Mouse (Mus musculus): Measurements from ENCODE around the gene Otop2. TPM values are rescaled to one million over a fixed set of nuclear protein-coding genes. Genes with fewer than 3 reads are reported as not detected.

Gene Otop2
- polyA plus RNA-seq (2015; fragmentation: Nextera tagmentation; extraction: Ambion mirVana), result not detected in 2 replicates

DNA sequence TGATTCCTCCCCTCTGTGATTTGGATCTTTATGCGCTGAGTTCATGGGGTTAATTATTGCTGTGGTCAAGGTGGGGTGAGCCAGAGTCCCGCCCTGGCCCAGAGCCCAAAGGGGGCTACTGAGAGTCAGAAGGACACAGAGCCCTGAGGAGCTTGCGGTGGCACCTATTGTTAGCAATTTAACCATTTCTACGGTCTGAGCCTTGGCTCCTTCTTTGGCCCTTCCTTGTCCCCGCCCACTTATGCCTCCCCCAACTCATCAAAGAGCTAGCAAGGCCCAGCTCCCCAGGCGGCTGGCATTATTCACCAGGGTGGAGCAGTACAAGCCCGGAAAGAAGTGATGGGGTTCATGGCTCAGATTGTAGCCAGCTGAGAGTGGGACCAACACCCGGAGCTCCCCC is at the start of gene Otop2:
Gene Otop2, plus strand, starts transcription at position 301 of the 400 bp plus-strand sequence.
- DNase-seq (ENCODE audit: low spot score), result no peak

DNA sequence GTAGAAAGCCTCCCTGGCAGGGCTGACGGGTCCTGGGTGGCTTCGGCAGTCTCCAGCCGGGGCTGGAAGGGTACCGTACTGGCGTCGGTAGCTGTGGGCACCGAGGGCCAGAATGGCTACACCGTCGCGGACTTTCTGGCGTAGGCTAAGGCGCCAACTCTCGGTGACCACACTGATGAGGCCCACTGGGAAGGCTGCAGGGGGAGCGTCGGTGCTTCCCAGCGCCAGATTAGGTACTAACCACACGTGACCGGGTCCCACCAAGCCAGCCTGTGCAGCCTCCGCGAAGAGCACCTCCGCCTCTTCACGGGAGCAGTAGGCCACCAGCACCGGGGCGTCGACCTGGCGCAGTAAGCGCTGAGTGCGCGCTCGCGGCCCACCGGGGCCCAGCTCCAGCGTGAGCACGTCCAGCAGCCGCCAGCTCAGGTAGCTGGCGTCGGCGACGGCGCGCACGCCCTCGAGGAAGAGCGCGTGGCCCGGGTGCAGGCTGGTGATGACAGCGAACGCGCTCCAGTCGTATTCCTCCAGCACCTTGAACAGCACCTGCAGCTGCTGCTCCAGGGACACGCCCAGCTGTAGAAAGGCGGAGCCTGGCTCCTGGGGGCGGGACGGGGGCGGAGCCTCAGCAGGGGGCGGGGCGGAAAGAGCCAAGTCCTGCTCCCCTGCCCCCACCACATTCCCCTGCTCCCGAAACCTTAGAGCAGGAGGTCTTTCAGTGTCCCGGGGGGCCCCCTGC is 49.0 kb upstream of the Otop2 start:
- peak; percentile 62 for DNase-seq (ENCODE audit: low spot score)

DNA sequence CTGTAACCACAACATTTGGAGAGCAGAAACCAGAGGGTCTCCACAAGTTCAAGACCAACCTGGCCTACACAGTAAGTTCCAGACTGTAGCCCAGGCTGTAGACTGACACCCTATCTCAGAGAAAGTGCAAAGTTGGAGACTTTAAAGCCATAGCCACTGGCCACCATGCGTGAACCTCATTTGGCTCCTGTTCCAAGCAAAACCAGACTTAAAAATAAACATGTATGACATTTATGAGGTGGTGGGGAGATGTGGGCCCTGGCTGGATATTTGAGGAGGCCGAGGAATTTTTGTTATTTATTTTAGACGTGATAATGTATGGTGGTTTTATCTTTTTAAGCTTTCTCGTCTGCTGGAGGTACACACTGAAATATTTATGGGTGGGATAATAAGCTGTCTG is 47.8 kb upstream of the Otop2 start:
- no peak for DNase-seq (ENCODE audit: low spot score)

DNA sequence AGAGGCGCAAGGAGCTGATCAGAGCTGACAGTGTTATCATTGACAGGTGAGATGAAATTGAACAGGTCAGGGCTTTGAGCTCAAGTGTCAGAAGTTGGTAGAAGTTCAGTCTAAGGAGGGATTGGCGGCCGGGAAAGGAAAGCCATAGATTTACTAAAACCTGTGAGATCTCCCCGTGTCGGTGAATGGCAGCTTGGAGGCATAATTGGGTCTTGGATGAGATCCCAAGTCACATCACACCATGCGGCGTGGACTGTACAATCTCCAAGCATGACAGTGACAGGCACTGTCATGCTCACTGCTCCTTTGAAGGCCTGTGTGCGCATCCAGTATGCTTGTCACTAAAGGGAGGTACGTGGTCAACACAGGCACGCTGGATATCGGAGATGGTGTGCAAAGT is 44.0 kb upstream of the Otop2 start:
- DNase-seq (ENCODE audit: low spot score), result no peak

DNA sequence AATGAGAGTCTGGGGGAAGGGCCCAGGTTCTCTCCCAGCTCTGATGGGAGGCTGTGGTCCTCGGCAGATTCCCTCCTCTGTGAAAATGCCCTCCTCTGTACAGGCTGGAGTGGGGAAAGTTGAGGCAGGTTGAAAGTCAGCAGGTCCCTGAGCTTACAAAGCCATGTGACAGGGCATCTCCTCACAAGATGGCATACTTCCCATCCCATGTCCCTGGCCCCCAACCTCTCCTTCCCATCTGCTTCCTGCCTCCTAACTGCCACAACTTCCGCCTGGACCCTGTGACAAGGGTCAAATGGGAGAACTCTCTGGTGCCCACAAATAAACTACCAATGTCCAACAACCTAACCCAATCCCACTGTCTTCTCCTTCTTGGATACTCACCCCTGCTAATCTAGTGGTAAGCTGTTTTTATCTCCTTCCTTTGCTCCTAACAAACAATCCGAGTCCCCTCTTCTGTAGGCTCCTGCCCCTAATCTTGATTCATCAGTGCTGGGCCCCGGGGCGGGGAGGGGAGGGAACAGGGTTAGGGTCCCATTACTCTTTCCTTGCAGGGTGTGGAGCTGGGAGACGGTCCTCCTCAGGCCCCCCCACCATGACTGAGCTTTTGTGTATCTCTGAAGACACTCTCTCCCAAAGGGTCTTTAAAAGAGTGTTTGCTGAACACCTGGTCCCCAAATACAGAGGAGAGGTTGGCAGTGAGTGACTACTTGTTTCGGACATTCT is 42.7 kb upstream of the Otop2 start:
- DNase-seq (ENCODE audit: low spot score), result no peak

DNA sequence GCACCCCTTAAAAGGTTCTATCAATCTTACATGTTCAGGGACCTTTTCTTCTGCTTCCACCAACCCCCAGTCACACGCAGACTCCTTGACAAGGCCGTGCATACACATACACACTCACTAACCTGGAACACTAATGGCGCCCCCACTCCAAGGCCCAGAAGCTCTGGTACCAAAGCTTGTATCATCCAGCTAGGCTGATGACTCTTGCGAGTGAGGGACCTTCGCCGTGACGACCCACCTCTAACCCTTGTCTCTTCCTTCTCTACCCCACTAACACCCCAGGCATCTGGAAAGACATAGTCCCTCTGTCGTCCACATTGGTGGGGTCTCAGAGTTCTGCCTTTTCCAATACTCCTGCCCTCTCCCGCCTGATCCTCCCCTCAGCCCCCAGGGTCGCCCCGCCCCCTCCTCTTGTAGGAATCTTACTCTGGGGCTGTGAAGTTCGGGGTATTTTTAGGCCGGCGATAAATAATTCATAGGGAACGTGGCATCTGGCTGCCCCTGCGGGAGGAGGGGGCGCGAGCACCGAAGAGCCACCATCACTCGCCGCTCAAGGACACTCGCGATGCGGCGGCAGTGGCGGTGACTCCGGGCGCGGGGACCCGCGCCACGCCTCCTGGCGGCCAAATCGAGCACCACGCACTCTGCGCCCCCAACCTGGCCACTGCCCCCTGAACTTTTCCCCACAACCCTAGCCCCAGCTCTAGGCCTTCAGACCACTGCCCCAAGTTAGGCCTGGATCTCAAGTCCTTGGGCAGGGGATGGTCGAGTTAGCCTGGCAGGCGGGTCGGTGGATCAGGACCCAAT is 41.9 kb upstream of the Otop2 start:
- DNase-seq (ENCODE audit: low spot score), result peak; percentile 55

DNA sequence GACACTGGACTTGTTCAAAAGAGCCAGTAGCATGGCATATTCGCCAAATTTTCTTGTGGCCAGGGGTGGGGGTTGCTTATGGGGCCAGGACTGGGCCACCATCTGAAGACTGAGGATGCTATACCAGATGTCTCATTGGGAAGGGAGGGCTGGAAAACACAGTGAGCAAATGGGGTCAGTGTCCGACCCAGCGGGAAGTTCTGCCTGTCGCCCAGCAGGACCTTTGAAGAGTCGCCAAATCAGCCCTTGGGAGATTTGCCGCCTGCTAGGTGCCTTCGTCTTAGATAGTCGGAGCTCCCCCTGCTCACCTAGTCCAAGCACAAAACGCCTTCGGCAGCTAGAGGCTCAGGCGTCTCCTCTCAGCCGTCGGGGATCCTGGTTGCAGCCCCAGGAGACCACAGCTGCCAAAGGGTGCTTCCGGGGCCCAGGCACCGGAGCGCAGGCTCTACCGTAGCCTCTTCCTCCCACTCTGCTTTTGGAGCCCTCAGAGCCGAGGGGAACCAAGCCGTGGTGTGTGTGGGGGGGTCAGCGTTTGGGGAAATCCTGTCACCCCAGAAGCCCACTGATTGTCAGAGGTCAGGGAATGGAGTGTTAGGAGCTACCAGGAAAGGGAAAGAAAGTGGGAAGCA is 41.1 kb upstream of the Otop2 start:
- peak; percentile 39 for DNase-seq (ENCODE audit: low spot score)

DNA sequence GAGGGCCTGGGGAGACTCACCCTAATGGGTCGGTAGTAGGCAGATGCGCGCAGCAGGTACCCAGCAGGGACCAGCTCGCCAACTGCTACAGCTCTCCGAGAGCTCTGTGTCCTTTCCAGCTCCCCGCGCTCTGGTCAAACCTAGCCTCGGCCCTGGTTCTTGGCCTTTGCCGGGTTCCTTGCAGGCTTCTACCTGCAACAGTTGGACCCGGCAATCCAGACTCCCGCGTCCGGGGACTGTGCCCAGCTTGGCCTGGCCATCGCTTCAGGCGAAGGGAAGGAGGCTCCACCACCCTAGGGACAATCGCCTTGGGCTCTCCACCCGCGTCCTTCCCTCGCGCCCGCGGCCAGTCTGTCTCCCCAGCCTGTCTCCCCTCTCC is 40.6 kb upstream of the Otop2 start:
- DNase-seq (ENCODE audit: low spot score), result no peak

DNA sequence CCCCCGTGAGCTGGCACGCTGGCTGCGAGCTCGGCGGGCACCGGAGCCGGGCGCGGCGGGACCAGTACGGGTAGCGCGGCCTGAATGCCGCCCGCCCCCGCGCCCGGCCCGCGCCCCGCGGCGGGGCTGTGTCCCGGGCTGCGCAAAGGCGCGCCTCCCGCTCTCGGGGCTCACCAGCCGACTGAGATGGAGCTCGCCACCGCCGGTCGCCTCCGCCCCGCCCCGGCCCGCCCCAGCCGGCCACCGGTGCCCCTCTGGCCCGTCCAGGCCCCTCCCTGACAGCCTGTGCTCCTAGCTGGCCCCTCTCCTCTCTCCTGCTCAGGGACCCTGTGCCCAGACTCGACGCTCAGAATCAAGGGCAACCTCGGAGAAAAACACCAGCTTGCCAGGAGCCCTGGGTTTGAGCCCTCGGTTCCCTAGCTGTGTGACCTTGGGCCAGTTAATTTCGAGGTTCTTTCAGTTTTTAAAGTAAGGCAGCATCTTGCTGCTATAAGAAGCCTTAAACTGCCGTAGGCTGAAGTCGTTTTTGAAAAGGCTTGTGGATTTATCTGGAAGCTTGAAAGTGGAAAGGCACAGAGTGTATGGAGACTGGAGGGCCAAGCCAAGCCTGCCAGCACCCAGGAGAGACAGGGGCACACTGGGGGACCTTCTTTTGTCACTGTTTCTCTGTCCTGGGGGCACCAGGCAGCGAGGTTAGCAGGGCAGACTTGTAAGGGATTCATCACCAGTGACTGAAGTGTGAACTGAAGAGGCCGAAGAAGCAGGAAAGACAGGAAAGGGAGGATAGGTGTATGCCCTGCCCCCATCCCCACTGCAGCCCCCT is 39.7 kb upstream of the Otop2 start, which contains the start of gene Grin2c:
Gene Grin2c, minus strand, starts transcription at position 183 of the 823 bp plus-strand sequence.
- no peak for DNase-seq (ENCODE audit: low spot score)

DNA sequence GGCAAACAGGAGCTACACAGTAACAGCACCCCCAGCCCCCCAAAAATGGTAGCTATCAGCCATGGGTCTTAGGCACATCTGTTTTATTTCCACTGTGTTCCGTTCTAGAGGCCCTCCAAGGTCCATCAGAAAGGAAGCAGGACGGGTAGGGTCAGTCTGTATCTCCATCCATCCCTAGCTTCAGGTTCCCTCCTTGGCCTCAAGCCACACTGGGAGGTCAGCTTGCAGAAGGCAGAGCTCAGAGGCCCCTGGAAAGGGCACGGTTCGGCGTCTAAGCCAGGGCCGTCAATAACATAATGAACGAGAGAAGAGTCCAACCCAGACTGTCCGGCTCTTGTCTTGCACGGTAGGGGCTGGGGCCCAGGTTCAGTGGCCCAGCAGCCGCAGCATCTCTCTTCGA is 39.0 kb upstream of the Otop2 start:
- no peak for DNase-seq (ENCODE audit: low spot score)

DNA sequence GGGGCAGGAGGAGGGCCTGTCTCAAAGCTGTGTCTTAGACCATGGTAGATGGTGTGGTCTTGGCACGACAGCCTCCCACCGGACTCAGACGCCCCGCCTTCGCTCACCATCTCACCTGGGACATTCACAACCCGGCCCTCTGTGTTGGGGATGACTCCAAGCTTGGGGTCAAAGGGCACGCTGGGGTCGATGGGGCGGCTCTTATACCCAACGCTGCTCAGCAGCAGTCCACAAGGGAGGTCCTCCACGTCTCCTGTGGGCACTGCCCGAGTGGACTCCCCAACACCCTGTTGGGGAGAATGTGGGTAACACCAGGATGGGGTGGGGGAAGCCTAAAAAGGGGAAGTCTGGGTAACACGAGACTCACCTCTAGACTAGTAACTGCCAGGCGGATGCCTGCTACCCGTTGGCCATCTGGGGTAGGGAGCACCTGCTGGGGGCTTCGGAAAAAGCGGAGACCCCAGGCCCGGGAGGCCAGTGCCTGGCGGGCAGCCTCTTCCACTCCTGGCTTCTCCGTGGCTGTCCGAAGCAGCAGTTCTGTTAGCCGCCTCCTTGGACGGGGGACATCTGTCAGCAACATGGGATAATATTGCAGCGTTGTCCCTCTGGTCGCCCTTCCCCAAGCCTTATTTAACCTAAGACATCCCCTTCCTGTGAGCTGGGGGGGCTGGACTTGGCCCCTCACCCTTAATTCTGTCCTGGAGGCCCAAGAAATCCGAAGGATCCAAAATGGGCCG is 37.5 kb upstream of the Otop2 start:
- no peak for DNase-seq (ENCODE audit: low spot score)

DNA sequence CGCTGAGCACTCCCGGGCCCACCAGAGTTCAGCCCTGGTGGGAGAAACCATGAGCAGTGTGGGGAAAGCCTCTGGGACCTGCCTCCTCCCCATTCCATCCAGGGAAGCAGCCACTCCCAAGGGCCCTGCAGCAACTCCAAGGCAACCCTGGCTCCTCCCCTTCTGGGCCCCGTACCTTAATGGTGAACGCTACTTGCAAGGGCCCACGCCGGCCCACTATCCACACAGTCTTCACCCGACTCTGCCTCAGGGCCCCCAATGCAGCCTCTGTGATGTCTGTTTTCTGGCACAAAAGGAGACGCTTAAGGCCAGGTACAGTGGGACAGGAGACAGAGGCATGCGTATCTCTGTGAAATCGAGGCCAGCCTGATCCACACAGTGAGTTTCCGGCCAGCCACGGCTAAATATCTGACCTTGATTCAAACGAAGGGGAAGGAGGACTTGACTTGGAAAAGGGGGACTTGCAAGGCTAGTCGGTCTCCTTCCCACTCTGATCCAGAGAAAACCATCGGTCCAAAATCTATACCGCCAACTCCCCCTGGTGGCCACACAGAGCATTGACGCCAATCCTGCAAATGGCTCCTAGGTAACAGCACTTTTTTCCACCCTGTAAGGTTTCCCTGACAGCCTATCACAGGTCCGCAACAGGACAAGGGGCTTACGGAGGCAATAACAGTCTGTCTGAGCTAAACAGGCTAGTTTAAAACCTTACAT is 36.7 kb upstream of the Otop2 start:
- peak; percentile 58 for DNase-seq (ENCODE audit: low spot score)

DNA sequence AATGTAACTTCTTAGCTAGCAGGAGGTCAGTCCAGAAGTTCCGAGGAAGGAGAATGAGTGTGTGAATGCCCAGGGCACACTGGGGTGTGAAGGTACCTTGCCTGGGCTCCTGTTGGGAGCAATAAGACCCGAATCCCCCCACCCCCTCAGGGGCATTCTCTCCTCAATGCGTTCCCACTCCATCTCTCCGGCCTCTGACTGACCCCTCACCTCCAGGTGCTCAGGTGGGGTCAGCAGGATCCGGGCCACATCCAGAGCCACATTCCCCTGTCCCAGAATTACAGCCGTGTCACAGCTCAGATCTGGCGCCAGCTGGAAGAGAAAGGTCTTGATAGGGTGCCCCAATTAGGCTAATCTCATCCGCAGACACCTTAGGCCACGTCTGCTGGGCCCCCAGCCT is 35.9 kb upstream of the Otop2 start:
- DNase-seq (ENCODE audit: low spot score), result no peak

DNA sequence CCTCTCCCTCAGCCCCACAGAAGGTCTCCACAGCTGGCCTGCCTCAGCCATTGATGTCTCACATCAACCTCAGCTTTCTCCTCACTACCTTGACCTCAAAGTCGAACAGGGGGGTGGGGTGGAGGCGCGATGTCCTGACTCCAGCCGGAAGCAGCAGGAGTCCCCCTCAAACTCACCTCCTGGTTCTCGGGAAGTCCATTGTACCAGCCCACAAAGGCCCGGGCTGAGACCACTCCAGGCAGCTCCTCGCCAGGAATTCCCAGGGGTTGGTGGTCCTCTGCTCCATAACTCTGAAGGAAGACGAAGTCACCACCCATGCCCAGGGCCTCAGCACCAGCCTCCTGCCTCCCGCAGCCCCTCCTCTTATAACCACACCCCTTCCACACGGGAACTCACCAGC is 35.5 kb upstream of the Otop2 start:
- no peak for DNase-seq (ENCODE audit: low spot score)

DNA sequence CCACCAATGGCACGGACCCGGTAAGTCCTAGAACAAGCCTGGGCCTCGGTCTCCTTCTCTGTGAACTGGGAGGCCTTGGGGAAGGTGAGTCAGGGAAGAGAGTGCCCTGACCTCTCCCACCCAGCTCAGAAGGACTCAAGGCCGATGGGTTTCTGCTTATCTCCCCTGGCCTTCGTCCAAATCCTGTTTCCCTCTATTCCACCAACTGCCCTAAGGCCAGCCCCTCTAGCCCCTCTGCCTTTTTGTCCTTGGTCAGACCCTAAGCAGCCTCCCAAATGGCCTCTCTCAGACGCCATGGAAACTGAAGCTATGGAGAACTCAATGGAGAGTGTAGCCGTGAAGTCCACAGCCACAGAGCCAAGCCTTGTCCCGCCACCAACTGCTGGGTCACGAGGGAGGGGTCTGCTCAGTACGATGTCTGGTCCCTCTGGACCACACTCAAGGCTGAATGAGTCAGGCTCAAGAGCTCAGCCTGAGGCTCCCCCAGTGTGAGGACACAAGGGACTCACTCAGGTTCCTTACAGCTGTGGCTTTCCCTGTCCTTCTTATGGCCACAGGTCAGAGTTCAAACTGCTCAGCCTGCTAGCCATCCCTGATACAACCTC is 34.0 kb upstream of the Otop2 start:
- DNase-seq (ENCODE audit: low spot score), result no peak

DNA sequence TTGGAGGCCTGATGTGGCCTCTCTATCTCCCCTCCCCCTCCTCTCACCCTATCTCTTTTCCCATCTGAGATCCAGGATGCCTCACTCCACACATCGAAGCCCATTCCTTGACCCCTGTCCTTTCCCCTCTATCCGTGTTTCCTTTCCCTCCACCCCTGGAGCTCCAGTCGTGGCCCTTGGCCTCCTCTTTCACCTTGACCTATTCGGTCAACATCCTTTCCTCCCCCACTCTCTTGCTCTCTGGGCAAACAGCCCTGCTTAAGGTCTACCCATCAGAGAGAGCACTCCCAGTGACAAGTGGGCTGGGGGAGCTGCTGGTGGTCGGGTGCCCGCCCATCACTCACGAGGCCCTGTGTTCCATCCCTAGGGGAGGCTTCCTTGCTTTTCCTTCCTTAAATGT is 33.2 kb upstream of the Otop2 start:
- DNase-seq (ENCODE audit: low spot score), result no peak

DNA sequence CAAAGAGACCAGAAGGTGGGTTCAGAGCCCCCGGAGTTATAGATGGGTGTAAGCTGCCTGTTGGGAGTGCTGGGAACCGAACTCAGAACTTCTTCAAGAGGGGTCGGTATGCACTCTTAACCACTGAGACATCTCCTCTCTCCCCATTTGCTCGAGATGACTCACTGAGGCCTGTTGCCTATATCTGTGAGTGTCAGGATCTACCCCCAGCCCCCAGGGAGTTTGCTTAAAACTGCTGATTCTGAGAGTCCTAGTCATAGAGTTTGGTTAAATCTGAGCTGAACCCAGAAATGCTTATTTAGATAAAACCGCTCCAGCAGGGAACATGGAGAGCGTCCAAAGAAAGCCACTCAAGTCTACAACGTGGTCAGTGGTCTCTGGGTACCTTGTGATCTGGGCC is 32.8 kb upstream of the Otop2 start:
- no peak for DNase-seq (ENCODE audit: low spot score)

DNA sequence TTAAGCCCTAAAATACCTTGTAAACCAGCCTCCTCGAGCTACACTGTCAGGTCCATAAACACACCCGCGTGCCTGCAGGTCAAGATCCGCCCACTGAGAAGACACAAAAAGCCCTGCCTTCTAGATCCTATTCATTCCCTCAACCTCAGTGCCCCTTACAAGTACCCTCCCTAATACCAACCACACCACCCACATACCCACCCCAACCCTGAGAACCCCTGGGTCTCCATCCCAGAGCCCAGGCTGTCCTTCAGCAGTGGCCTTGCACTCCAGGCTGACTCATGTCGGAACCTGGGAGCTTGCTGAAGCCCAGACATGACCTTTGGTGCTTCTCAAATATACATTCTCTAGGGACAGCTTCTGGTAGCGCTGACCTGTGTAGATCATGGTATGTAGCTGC is 32.2 kb upstream of the Otop2 start:
- DNase-seq (ENCODE audit: low spot score), result no peak

DNA sequence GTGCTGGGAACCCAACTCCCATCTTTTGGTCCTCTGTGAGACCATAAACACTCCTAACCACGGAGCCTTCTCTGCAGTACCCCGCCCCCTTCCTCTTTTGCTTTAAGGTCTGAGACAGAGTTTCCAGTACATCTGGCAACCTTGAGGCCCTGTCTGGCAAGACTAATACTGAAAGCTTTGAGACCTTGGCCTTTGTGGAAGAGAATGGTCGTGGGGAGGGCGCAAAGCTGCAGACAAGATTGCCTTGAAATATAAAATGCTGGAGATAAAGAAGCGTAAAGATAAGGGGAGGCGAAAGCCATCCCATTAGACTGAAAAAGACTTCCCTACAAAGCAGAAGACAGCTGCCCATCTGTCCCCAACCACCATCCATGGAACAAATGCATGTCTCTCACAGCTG is 31.5 kb upstream of the Otop2 start:
- DNase-seq (ENCODE audit: low spot score), result no peak
